Mouse (Mus musculus): ENCODE results near the gene Ugt1a1.

Gene Ugt1a1

GRCm38 (mm10) chr1:88259643-88260024 lies 47.9 kb downstream of the Ugt1a1 start:
- no peak for DNase-seq

GRCm38 (mm10) chr1:88260114-88260513 lies 48.4 kb downstream of the Ugt1a1 start:
- DNase-seq = no peak

GRCm38 (mm10) chr1:88260604-88261377 lies 49.0 kb downstream of the Ugt1a1 start:
- no peak for DNase-seq

- no peak for DNase-seq
Measured at GRCm38 (mm10) chr1:88261706-88262105, 49.9 kb downstream of the Ugt1a1 start.

GRCm38 (mm10) chr1:88262255-88262654 lies 50.5 kb downstream of the Ugt1a1 start:
- DNase-seq = no peak

GRCm38 (mm10) chr1:88262961-88263360 lies 51.2 kb downstream of the Ugt1a1 start:
- DNase-seq = no peak

- DNase-seq = no peak
Measured at GRCm38 (mm10) chr1:88263778-88264177, 52.0 kb downstream of the Ugt1a1 start.

GRCm38 (mm10) chr1:88264237-88264868 lies 52.6 kb downstream of the Ugt1a1 start:
- DNase-seq = no peak

GRCm38 (mm10) chr1:88264869-88265240 lies 53.1 kb downstream of the Ugt1a1 start:
- DNase-seq = no peak

GRCm38 (mm10) chr1:88266123-88266522 lies 54.4 kb downstream of the Ugt1a1 start:
- no peak for DNase-seq

- DNase-seq = no peak
Measured at GRCm38 (mm10) chr1:88267489-88267888, 55.7 kb downstream of the Ugt1a1 start.

- no peak for DNase-seq
Measured at GRCm38 (mm10) chr1:88268070-88268469, 56.3 kb downstream of the Ugt1a1 start.
